Mouse (Mus musculus): ENCODE measurements around the gene Cox8a. TPM values are rescaled to one million over a fixed set of nuclear protein-coding genes. Genes with fewer than 3 reads are reported as not detected.

Gene Cox8a
- total and polyA plus RNA-seq, 3 experiments = 374 to 934 (median 515) TPM

DNA sequence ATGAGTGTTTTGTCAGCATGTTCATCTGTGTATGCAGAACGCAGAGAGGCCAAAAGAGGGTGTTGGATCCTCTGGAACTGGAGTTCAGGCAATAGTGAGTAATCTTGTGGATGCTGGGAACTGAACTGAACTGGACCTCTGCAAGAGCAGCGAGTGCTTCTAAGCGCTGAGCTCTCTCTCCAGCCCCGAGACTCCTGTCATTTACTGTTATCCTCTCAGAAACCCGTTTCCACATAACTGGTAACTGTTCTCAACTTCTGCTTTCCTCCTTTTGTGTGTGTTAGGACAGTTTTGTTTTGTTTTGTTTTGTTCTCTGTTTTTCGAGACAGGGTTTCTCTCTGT is 481 bp upstream of the Cox8a start:
- DNase-seq (ENCODE audit: low spot score) = no peak
- peaks cover 40% of the 10 kb centered on the region for H3K4me1 ChIP-seq (ENCODE audit: insufficient read depth, low read depth, low read length)
- peak overlapping the region; percentile 88 for H3K4me3 ChIP-seq (ENCODE audit: low read depth, low read length)
- no peaks in the 10 kb centered on the region for H3K27me3 ChIP-seq (ENCODE audit: insufficient read depth, low read length)
- H3K36me3 ChIP-seq (replicated peaks) = peaks cover 41% of the 10 kb centered on the region
- TF ChIP-seq CTCF (IDR thresholded peaks at IDR 0.05; ENCODE audit: low read depth, low read length) = no peak
- no peak for TF ChIP-seq TAL1 (conservative IDR thresholded peaks at IDR 0.05; ENCODE audit: low read depth, low read length)
- TF ChIP-seq GATA2 (IDR thresholded peaks at IDR 0.05; ENCODE audit: borderline replicate concordance, low read depth, low read length) = no peak
- no peak for TF ChIP-seq GATA1 (IDR thresholded peaks at IDR 0.05; ENCODE audit: borderline replicate concordance, low read length)
- no peak for TF ChIP-seq POLR2AphosphoS5 (IDR thresholded peaks at IDR 0.05; ENCODE audit: insufficient replicate concordance, low read depth, low read length)
- no peak for ATAC-seq (ENCODE audit: extremely low read depth, insufficient number of reproducible peaks, low FRiP score, poor library complexity, severe bottlenecking)
- 0 out of 2 replicates have a peak, but pooled peaks cover 5% of the 10 kb centered on the region for H3K9me3 ChIP-seq (replicated peaks)

DNA sequence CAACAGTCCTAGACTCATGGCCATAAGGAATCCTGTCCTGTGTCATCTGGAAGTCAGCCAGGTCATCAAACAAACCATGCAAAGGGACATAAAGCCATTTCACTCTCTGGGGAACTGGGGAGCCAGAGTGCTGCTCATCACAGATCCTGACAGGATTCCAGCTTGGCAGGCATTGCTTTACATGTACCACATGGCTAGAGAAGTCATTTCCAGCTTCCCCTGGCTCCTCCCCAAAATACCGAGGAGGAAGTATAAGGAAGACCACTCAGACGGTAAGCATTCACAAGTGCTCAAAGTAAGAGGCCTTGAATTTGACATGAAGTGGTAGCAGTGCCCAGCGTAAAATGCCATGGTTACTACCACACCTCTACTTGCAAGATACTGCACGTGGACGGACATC is 2.9 kb downstream of the Cox8a start:
- DNase-seq (ENCODE audit: low spot score) = no peak
- Histone ChIP-seq H3K36me3 (replicated peaks) (peaks cover 67% of the 10 kb centered on the region), H3K9me3 (replicated peaks) (no peaks in the 10 kb centered on the region), H3K4me1 (ENCODE audit: insufficient read depth, low read depth, low read length) (peaks cover 53% of the 10 kb centered on the region), H3K27me3 (ENCODE audit: insufficient read depth, low read length) (no peaks in the 10 kb centered on the region), H3K4me3 (ENCODE audit: low read depth, low read length) (peak overlapping the region; percentile 45; the same call in 1 of the 2 replicates)
- ATAC-seq (ENCODE audit: extremely low read depth, insufficient number of reproducible peaks, low FRiP score, poor library complexity, severe bottlenecking) = no peak
- no peak for TF ChIP-seq GATA2 (IDR thresholded peaks at IDR 0.05; ENCODE audit: borderline replicate concordance, low read depth, low read length)
- no peak for TF ChIP-seq GATA1 (IDR thresholded peaks at IDR 0.05; ENCODE audit: borderline replicate concordance, low read length)
- TF ChIP-seq TAL1 (conservative IDR thresholded peaks at IDR 0.05; ENCODE audit: low read depth, low read length) = no peak
- TF ChIP-seq POLR2AphosphoS5 (IDR thresholded peaks at IDR 0.05; ENCODE audit: insufficient replicate concordance, low read depth, low read length) = no peak
- no peak for TF ChIP-seq CTCF (IDR thresholded peaks at IDR 0.05; ENCODE audit: low read depth, low read length)

DNA sequence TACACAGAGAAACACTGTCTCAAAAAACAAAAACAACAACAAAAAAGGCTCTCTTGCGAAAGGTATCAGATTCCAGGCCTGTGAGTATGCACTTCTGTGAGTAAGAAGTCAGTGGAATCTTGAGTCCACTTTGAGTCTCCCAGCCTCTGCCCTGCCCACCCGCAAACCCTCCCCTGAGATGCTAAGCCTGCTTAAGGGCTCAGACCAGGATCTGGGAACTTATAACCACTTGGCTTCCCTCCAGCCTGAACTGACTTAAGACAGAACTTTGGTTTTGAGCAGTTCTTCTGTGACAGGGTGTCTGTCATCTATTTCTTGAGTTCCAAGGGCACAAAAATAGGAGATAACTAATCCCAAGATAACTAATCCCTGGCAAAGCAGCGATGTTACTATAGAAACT is 4.4 kb downstream of the Cox8a start:
- Histone ChIP-seq H3K4me1 (ENCODE audit: insufficient read depth, low read depth, low read length) (peaks cover 45% of the 10 kb centered on the region), H3K36me3 (replicated peaks) (peaks cover 73% of the 10 kb centered on the region), H3K4me3 (ENCODE audit: low read depth, low read length) (no peak overlapping the region), H3K27me3 (ENCODE audit: insufficient read depth, low read length) (no peaks in the 10 kb centered on the region), H3K9me3 (replicated peaks) (no peaks in the 10 kb centered on the region)
- no peak for TF ChIP-seq TAL1 (conservative IDR thresholded peaks at IDR 0.05; ENCODE audit: low read depth, low read length)
- TF ChIP-seq POLR2AphosphoS5 (IDR thresholded peaks at IDR 0.05; ENCODE audit: insufficient replicate concordance, low read depth, low read length) = no peak
- no peak for TF ChIP-seq GATA2 (IDR thresholded peaks at IDR 0.05; ENCODE audit: borderline replicate concordance, low read depth, low read length)
- no peak for TF ChIP-seq GATA1 (IDR thresholded peaks at IDR 0.05; ENCODE audit: borderline replicate concordance, low read length)
- no peak for TF ChIP-seq CTCF (IDR thresholded peaks at IDR 0.05; ENCODE audit: low read depth, low read length)
- no peak for DNase-seq (ENCODE audit: low spot score)
- no peak for ATAC-seq (ENCODE audit: extremely low read depth, insufficient number of reproducible peaks, low FRiP score, poor library complexity, severe bottlenecking)

- DNase-seq (ENCODE audit: low spot score) (no peak), ATAC-seq (ENCODE audit: extremely low read depth, insufficient number of reproducible peaks, low FRiP score, poor library complexity, severe bottlenecking) (no peak)
- TF ChIP-seq POLR2AphosphoS5 (IDR thresholded peaks at IDR 0.05; ENCODE audit: insufficient replicate concordance, low read depth, low read length) = no peak
- no peak for TF ChIP-seq CTCF (IDR thresholded peaks at IDR 0.05; ENCODE audit: low read depth, low read length)
- no peak for TF ChIP-seq GATA2 (IDR thresholded peaks at IDR 0.05; ENCODE audit: borderline replicate concordance, low read depth, low read length)
- no peak for TF ChIP-seq TAL1 (conservative IDR thresholded peaks at IDR 0.05; ENCODE audit: low read depth, low read length)
- no peak for TF ChIP-seq GATA1 (IDR thresholded peaks at IDR 0.05; ENCODE audit: borderline replicate concordance, low read length)
- Histone ChIP-seq H3K4me3 (ENCODE audit: low read depth, low read length) (no peak overlapping the region), H3K9me3 (replicated peaks) (no peaks in the 10 kb centered on the region), H3K36me3 (replicated peaks) (peaks cover 73% of the 10 kb centered on the region), H3K4me1 (ENCODE audit: insufficient read depth, low read depth, low read length) (peaks cover 42% of the 10 kb centered on the region), H3K27me3 (ENCODE audit: insufficient read depth, low read length) (no peaks in the 10 kb centered on the region)
Measured at GRCm38 (mm10) chr19:7212216-7212615, 5.2 kb downstream of the Cox8a start.

DNA sequence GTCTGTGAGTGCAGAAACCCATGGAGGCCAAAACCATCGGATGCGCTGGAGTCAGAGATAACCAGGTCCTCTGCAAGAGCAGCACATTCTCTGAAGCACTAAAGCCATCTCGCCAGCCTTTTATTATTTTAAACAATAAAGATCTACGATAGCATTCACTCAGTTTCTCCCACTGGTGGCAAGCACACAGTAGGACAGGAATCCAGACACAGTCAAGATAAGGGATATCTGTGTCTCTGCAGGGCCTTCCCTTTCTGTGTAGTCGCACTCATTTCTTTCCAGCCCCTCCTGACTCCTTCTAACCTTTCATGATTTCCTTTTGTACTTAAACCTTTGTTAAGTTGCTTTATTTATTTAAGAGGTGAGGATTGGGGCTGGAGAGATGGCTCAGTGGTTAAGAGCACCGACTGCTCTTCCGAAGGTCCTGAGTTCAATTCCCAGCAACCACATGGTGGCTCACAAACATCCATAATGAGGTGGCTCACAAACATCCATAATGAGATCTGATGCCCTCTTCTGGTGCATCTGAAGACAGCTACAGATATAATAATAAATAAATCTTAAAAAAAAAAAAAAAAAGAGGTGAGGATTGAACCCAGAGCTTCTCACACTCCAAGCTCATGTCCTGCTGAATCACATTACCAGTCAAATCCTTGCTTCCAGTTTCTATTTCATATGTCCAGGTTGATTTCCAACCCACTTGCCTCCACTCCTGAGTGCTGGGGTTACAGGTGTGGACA is 7.3 kb downstream of the Cox8a start:
- DNase-seq (ENCODE audit: low spot score) = no peak
- Histone ChIP-seq H3K27me3 (ENCODE audit: insufficient read depth, low read length) (no peaks in the 10 kb centered on the region), H3K4me1 (ENCODE audit: insufficient read depth, low read depth, low read length) (peaks cover 44% of the 10 kb centered on the region), H3K4me3 (ENCODE audit: low read depth, low read length) (no peak overlapping the region), H3K9me3 (replicated peaks) (no peaks in the 10 kb centered on the region), H3K36me3 (replicated peaks) (peaks cover 57% of the 10 kb centered on the region)
- no peak for ATAC-seq (ENCODE audit: extremely low read depth, insufficient number of reproducible peaks, low FRiP score, poor library complexity, severe bottlenecking)
- TF ChIP-seq POLR2AphosphoS5 (IDR thresholded peaks at IDR 0.05; ENCODE audit: insufficient replicate concordance, low read depth, low read length) = no peak
- TF ChIP-seq GATA2 (IDR thresholded peaks at IDR 0.05; ENCODE audit: borderline replicate concordance, low read depth, low read length) = no peak
- no peak for TF ChIP-seq TAL1 (conservative IDR thresholded peaks at IDR 0.05; ENCODE audit: low read depth, low read length)
- TF ChIP-seq GATA1 (IDR thresholded peaks at IDR 0.05; ENCODE audit: borderline replicate concordance, low read length) = no peak
- TF ChIP-seq CTCF (IDR thresholded peaks at IDR 0.05; ENCODE audit: low read depth, low read length) = no peak

DNA sequence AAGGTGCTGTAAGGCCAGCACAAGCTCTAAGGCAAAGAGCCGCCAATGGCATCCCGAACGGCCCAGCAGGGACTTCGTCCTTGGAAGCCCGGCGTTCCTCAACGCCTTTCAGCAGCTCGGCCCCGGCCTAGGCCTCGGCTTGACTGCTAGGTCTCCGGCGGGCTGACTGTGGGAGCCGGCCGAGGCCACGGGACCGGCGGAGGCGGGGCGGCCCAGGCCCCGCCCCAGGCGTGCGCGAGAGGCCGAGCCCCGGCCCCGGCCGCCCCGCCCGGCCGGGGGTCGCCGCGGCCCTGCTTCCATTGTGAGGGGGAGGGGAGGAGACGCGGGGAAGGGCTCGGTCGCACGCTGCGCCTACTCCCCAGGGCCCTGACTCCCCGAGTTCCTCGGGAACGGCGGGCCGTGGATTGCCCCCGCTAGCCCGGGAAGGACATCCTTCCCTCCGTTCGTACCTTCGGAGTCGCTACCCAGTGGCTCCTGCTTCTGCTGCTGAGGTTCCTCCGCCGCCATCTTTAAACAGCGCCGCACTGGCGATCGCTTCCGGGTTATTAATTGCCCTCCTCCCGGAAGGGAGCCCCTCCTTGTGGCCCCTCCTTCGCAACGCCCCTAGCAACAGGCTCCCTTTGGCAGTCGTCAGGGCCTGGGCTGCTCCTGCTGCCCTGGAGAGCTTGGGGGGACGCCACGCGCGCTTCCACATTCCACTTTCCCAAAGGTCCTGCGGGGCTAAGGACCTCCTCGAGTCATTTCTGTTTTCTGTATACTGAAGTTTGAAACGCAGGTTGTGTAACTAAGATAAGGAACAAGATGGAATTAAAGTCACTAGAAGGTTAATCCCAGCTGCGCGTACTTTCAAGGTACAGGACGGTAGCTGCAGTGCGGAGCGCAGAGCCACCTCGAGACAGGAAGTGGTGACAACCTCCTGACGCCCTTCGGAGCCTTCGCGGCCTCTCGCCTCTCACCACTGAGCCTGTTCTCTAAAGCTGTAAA is 11.4 kb downstream of the Cox8a start, which contains the start of gene Otub1:
Otub1 (minus strand) TSS at position 564 of the 984 bp plus-strand sequence.
- Histone ChIP-seq H3K4me3 (ENCODE audit: low read depth, low read length) (peak within 1 kb of the TSS; percentile 93), H3K4me1 (ENCODE audit: insufficient read depth, low read depth, low read length) (peaks cover 47% of the 10 kb centered on the region), H3K27me3 (ENCODE audit: insufficient read depth, low read length) (no peaks in the 10 kb centered on the region), H3K9me3 (replicated peaks) (no peaks in the 10 kb centered on the region), H3K36me3 (replicated peaks) (peaks cover 55% of the 10 kb centered on the region)
- ATAC-seq (ENCODE audit: extremely low read depth, insufficient number of reproducible peaks, low FRiP score, poor library complexity, severe bottlenecking) = peak; percentile 93
- peak; percentile 93 for DNase-seq (ENCODE audit: low spot score)
- TF ChIP-seq POLR2AphosphoS5 (IDR thresholded peaks at IDR 0.05; ENCODE audit: insufficient replicate concordance, low read depth, low read length) (no peak), CTCF (IDR thresholded peaks at IDR 0.05; ENCODE audit: low read depth, low read length) (no peak), GATA1 (IDR thresholded peaks at IDR 0.05; ENCODE audit: borderline replicate concordance, low read length) (no peak), TAL1 (conservative IDR thresholded peaks at IDR 0.05; ENCODE audit: low read depth, low read length) (no peak), GATA2 (IDR thresholded peaks at IDR 0.05; ENCODE audit: borderline replicate concordance, low read depth, low read length) (no peak)

All from G1E (cell line).